Mouse (Mus musculus): ENCODE measurements at regions not wholly inside any gene's neighbourhood (a gene's known extent, or its start where the extent isn't known, plus 50 kb on each side); places are given as distances from the start of the nearest gene placed in this dataset.

- TF ChIP-seq CTCF (IDR thresholded peaks at IDR 0.05; ENCODE audit: extremely low read depth, insufficient read length, insufficient replicate concordance, low read depth, low read length) (no peak), POLR2A (IDR thresholded peaks at IDR 0.05; ENCODE audit: low read depth, low read length) (no peak)
Observed at GRCm38 (mm10) chr1:128767415-128767814, 175.3 kb upstream of the Cxcr4 start.

Measured in small intestine, adult 2 months (tissue).